Mouse (Mus musculus) frontal cortex, postnatal 14 days (tissue): ENCODE results near the gene 1810013L24Rik.
"Not testable (repeated sequence)": the region's sequence is repeated elsewhere in the genome, so short reads cannot be mapped to it uniquely, and the experiment has no call there.

Experiments
- DNase-seq, 2 experiments: peaks; one replicate each; pipeline ENCODE4 v3.0.0; 2022; ENCODE audit warnings: low spot score in 2 of 2

The 1810013L24Rik gene

DNA sequence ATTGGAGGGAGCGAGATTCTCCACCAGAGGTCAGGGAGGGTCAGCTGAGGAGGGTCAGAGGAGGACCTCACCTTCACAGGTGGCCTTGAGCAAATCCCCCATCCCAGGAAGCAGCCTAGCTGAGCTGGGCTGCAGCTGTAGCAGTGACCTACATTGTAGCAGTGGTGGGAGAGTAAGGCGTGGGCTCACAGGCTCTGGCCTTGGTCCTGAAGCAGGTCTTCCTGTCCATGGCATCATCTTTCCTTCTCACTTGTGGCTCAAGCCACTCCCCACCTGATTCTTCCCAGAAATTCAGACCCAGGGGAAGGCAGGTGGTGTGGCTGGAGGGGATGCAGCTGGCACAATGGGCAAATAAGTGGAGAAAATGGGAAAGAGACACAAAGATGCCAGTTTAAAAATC, 76.2 kb downstream of the 1810013L24Rik start:
- not testable (repeated sequence) for DNase-seq
